Mouse (Mus musculus) midbrain, embryonic 11.5 days (tissue): Measurements from ENCODE around the gene Gm26992. TPM values are rescaled to one million over a fixed set of nuclear protein-coding genes. Genes with fewer than 3 reads are reported as not detected.

Experiments used
- ATAC-seq: fragments of 200-750 bp; cut with Nextera tagmentation; 2 replicates; pipeline ENCODE4 v1.8.0; 2017; ENCODE audit warnings: moderate TSS enrichment, moderate library complexity; ENCODE audit not compliant: low FRiP score
- DNase-seq: peaks from one replicate; pipeline ENCODE4 v3.0.0; 2015; ENCODE audit warnings: low spot score; ENCODE audit errors: missing footprints
- H3K27ac ChIP-seq: fragments of 300-500 bp; sonication (generic); 2 replicates; pipeline ENCODE4 v1.5.1; 2014; ENCODE audit warnings: low read depth, low read length
- H3K27me3 ChIP-seq: fragments of 300-500 bp; sonication (generic); 2 replicates; pipeline ENCODE4 v1.6.1; 2014; ENCODE audit warnings: mild to moderate bottlenecking, low read length, moderate library complexity, mixed read lengths; ENCODE audit not compliant: control insufficient read depth, insufficient read depth
- H3K36me3 ChIP-seq: fragments of 300-500 bp; sonication (generic); 2 replicates; pipeline ENCODE4 v1.6.1; 2014; ENCODE audit warnings: mild to moderate bottlenecking, low read length, moderate library complexity, mixed read lengths; ENCODE audit not compliant: control insufficient read depth, insufficient read depth
- H3K4me1 ChIP-seq: fragments of 300-500 bp; sonication (generic); 2 replicates; pipeline ENCODE4 v1.6.1; 2014; ENCODE audit warnings: low read length; ENCODE audit not compliant: control insufficient read depth, insufficient read depth
- H3K4me2 ChIP-seq: fragments of 300-500 bp; sonication (generic); 2 replicates; pipeline ENCODE4 v1.6.1; 2014; ENCODE audit warnings: mild to moderate bottlenecking, moderate library complexity
- H3K4me3 ChIP-seq: fragments of 300-500 bp; sonication (generic); 2 replicates; pipeline ENCODE4 v1.5.1; 2014; ENCODE audit warnings: low read depth, low read length
- H3K9ac ChIP-seq: fragments of 300-500 bp; sonication (generic); 2 replicates; pipeline ENCODE4 v1.6.1; 2014; ENCODE audit warnings: low read length
- H3K9me3 ChIP-seq: fragments of 300-500 bp; sonication (generic); 2 replicates; pipeline ENCODE4 v1.6.1; 2016; ENCODE audit warnings: low read length; ENCODE audit not compliant: control insufficient read depth
- whole genome bisulfite sequencing: fragments of 180-500 bp; shearing (Covaris S2); extraction: QIAGEN DNeasy Blood & Tissue Kit; methylation state at CpG from one replicate; pipeline ENCODE4 v1.1.7; 2014; 5-methylcytosine and 5-hydroxymethylcytosine counted together
- polyA plus RNA-seq: library from polyadenylated mRNA; unstranded; fragments of >200 nt; fragmentation: Nextera tagmentation; extraction: Ambion mirVana; gene quantifications from 2 replicates; pipeline ENCODE4 v1.2.1, GENCODE M21; 2014

The Gm26992 gene
- polyA plus RNA-seq, 1 experiment from 2014 or later, result not detected

DNA sequence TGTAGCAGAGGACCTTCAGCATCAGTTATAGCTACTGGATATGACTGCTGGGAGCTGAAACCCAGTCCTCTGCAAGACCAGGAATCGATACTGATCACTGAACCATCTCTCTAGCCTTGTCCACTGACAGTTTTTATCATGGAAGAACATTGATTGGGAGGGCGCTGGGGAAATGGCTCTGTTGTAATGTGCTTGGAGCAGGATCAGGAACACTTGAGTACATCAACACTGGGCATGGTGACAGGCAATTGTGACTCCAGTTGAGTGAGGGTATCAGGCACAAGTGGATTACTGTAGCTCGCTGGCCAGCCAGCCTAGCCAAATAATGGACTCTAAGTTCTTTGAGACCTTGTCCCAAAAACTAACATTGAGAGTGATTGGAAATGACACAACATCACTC is 77.6 kb downstream of the Gm26992 start:
- Histone ChIP-seq H3K27me3 (no peaks in the 10 kb centered on the region), H3K9me3 (no peaks in the 10 kb centered on the region), H3K4me1 (no peaks in the 10 kb centered on the region; the same call in 1 of the 2 replicates), H3K4me3 (no peak overlapping the region), H3K36me3 (peaks cover 5% of the 10 kb centered on the region; the same call in 1 of the 2 replicates), H3K9ac (no peak overlapping the region), H3K27ac (no peak overlapping the region), H3K4me2 (no peak overlapping the region)
- 87% methylated on average over 3 of the region's 3 CpGs for WGBS
- ATAC-seq, result no peak
- DNase-seq, result no peak

DNA sequence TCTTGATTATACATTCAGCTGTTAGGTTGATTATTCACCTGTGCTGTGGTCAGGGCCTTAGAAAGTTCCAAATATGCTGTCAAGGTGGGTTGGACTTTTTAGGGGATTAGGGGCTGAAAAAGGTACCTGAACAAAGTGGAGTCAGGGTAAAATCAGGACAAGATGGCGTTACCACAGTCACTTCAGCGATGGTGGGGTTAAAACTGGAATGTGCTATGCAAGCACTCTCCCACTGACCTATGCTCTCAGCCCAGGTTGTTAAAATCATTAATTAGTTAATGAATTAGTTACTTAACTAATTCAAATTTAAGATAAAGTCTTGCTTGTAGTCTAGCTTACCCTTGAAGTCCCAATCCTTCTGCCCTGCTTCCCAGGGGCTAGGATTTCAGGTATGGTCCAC is 78.3 kb downstream of the Gm26992 start:
- no peaks in the 10 kb centered on the region; the same call in 1 of the 2 replicates for H3K4me1 ChIP-seq
- H3K36me3 ChIP-seq, result peaks cover 5% of the 10 kb centered on the region; the same call in 1 of the 2 replicates
- H3K27me3 ChIP-seq, result no peaks in the 10 kb centered on the region
- DNase-seq, result no peak
- 91% methylated on average over 2 of the region's 2 CpGs for WGBS
- H3K27ac ChIP-seq, result no peak overlapping the region
- H3K4me3 ChIP-seq, result no peak overlapping the region
- H3K9me3 ChIP-seq, result no peaks in the 10 kb centered on the region
- no peak for ATAC-seq
- no peak overlapping the region for H3K9ac ChIP-seq
- no peak overlapping the region for H3K4me2 ChIP-seq

DNA sequence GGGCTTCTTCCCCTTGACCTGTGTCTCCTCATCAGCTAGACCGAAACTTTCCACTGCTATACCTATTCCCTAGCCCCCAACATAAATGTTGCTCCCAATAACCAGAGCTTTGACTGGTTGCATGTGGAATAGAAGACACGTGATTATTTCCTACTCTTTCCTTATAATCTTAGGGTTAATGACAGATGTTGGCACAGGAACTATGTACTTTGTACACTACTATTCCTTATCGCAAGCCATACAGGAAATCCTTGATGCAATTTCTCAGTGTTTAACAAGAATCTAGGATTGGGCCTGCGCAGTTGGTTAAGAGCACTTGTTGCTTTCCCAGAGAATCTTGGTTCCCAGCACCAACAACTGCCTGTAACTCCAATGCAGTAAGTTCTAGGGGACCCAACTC is 86.4 kb downstream of the Gm26992 start:
- no peak for DNase-seq
- Histone ChIP-seq H3K4me3 (no peak overlapping the region), H3K9ac (no peak overlapping the region), H3K27ac (no peak overlapping the region), H3K27me3 (no peaks in the 10 kb centered on the region), H3K4me1 (no peaks in the 10 kb centered on the region; the same call in 1 of the 2 replicates), H3K9me3 (no peaks in the 10 kb centered on the region), H3K36me3 (peaks cover 7% of the 10 kb centered on the region; the same call in 1 of the 2 replicates), H3K4me2 (no peak overlapping the region)
- WGBS, result 96% methylated on average over 4 of the region's 4 CpGs
- no peak for ATAC-seq

DNA sequence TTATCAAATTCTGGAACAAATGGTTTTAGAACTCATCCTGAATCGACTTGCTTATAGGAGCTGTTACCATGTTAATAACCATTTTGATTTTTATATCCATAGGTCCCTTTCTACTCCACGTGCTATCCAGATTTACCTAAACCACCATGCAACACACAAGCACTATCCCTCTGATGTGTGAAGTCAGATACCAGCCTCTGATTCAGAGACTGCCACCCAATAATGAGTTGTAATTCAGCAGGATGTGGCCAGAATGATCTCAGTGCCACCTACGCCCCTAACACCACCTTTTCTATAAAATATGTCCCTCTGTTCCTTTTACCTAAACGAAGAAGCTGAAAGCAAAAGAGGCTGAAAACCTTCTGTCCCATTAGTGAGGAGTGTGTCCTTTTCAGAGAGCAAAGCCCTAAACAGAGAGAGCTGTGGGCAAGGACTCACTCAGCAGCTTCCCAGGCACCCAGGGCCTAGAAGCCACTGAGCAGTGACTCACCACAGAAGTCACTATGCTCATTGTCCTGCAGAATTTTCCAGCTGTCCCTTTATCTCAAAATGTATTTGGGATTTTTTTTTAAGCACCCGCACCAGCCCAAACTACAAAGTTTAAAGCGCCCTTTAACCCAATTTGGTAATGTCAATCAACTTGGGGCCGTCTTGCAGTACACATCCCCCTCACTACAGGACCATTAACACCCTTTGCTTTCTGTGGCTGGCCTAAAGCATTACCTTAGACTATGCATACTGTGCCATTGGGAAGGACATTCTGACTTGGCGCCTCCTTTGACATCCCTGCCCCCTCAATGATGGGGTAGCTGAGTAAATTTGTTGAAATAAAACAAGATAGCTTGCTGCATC is 87.6 kb downstream of the Gm26992 start:
- ATAC-seq (no peak), DNase-seq (no peak)
- no peaks in the 10 kb centered on the region for H3K9me3 ChIP-seq
- WGBS, result 85% methylated on average over 8 of the region's 8 CpGs
- H3K27ac ChIP-seq, result no peak overlapping the region
- H3K4me1 ChIP-seq, result no peaks in the 10 kb centered on the region; the same call in 1 of the 2 replicates
- H3K4me3 ChIP-seq, result no peak overlapping the region
- H3K36me3 ChIP-seq, result peaks cover 7% of the 10 kb centered on the region; the same call in 1 of the 2 replicates
- no peak overlapping the region for H3K4me2 ChIP-seq
- no peaks in the 10 kb centered on the region for H3K27me3 ChIP-seq
- H3K9ac ChIP-seq, result no peak overlapping the region

DNA sequence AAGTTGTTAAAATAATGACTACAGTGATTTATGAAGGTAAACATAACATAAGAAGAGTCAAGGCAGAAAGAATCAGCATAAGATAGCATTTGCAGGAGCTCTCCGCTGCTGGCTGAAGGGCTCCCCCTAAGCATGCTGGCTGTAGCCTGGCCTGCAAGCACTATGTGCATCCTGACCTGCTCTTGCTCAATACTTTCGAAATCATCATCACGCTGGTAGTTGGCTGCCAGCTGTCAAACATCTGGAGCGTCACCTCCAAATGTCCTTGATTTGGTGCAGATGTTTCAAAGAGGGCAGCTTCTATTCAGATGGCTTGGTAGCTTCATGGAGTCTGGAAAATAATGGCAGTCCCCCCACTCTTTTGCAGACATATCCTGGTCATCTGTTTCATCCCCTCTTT is 93.0 kb downstream of the Gm26992 start:
- Histone ChIP-seq H3K36me3 (no peaks in the 10 kb centered on the region), H3K4me1 (no peaks in the 10 kb centered on the region; the same call in 1 of the 2 replicates), H3K27me3 (no peaks in the 10 kb centered on the region), H3K9me3 (no peaks in the 10 kb centered on the region), H3K4me3 (no peak overlapping the region), H3K4me2 (no peak overlapping the region), H3K9ac (no peak overlapping the region), H3K27ac (no peak overlapping the region)
- DNase-seq (no peak), ATAC-seq (no peak)
- 52% methylated on average over 4 of the region's 4 CpGs for WGBS

DNA sequence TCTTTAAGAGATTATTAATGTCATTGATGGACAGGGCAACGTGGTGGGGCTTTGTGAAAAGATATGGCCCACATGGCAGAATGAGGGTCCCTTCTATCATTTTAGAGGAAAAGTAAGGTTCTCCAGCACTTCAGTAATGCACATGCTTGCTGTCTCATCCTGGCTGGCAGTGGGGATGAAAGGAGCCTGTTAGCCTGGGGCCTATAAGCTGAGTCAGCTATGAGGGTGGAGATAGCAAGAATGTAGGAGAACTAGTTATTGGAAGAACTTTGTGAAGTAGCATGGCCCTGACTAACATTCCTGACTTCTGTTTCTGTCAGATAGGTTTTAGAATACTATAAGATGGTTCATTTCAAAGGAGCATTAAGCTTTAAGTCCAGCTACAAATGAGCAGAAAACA is 93.5 kb downstream of the Gm26992 start:
- Histone ChIP-seq H3K27me3 (no peaks in the 10 kb centered on the region), H3K4me1 (no peaks in the 10 kb centered on the region; the same call in 1 of the 2 replicates), H3K4me2 (no peak overlapping the region), H3K36me3 (no peaks in the 10 kb centered on the region), H3K9me3 (no peaks in the 10 kb centered on the region), H3K9ac (no peak overlapping the region), H3K4me3 (no peak overlapping the region), H3K27ac (no peak overlapping the region)
- ATAC-seq, result no peak
- no peak for DNase-seq
- WGBS, result 60% methylated on average over 1 of the region's 1 CpGs

DNA sequence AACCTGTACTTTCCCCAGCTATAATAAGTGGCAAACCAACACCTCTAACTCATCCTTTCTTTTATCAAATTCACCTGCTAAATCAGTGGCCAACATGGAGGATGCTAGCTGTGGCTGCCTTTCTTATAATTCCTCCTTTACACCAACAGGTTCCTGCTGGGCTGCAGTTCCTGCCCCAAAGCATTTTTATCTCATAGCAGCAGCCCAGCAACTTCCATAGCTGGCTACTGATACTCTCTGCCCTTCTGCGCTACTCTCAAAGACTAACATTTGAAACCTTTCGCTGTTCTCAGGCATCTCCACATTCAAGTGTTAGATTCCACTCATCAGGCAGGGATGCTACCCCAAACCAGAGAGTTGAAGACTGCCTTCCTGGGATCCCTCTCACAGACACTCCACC is 97.0 kb downstream of the Gm26992 start:
- Histone ChIP-seq H3K4me3 (no peak overlapping the region), H3K36me3 (no peaks in the 10 kb centered on the region), H3K4me2 (no peak overlapping the region), H3K27ac (no peak overlapping the region), H3K9me3 (no peaks in the 10 kb centered on the region), H3K9ac (no peak overlapping the region), H3K27me3 (no peaks in the 10 kb centered on the region), H3K4me1 (no peaks in the 10 kb centered on the region)
- 95% methylated on average over 2 of the region's 2 CpGs for WGBS
- ATAC-seq (no peak), DNase-seq (no peak)

DNA sequence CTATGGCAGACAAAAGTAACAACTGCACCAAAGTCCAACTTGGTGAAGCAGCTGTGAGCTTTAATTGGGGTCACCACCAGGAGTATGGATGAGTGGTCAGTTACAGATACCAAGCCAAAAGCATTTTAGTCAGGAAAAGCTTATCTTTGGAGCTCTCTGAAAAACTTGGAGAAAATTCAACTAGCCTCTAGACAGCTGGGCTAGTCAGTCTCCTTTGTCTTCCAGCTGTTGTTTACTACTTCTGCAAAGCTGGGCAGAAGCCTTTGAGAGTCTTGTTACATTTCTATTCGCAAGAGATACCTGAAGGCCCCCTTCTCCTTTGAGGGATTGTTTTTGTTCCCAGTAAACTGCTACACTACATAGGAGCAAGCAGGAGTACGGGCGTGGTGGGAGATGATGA is 97.7 kb downstream of the Gm26992 start:
- no peak for DNase-seq

DNA sequence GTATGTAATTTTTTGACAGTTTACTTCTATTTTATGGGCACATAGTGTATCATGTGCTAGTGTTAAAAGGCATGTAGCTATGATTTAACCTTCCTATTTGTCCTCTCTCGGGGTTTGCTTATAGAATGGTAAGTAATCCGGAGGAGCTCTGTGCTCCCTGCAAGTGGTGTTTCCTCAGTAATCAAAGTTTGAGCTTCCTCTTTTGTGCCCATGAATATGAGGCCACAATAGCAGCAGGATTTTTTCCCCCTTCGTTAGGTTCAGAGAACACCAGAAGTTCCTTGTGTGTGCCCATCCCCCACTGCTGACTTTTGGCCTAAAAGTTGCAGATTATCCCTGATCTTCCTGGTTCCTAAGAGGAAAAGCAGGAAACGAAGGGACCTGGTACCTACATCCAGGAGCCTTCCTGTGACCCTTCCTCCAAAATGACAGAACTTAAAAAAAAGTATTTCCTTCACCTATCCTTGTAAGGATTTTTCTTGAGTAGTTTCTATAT is 99.5 kb downstream of the Gm26992 start:
- H3K4me1 ChIP-seq, result no peaks in the 10 kb centered on the region
- WGBS, result 60% methylated on average over 4 of the region's 4 CpGs

More for the DNA sequence above, 97.7 kb downstream of the Gm26992 start:
- no peak for ATAC-seq
- 91% methylated on average over 3 of the region's 3 CpGs for WGBS
- Histone ChIP-seq H3K4me1 (no peaks in the 10 kb centered on the region), H3K27ac (no peak overlapping the region), H3K36me3 (no peaks in the 10 kb centered on the region), H3K4me2 (no peak overlapping the region), H3K9ac (no peak overlapping the region), H3K9me3 (no peaks in the 10 kb centered on the region), H3K4me3 (no peak overlapping the region), H3K27me3 (no peaks in the 10 kb centered on the region)

More for the DNA sequence above, 99.5 kb downstream of the Gm26992 start:
- DNase-seq (no peak), ATAC-seq (no peak)
- no peak overlapping the region for H3K4me2 ChIP-seq
- H3K36me3 ChIP-seq, result no peaks in the 10 kb centered on the region
- H3K27me3 ChIP-seq, result no peaks in the 10 kb centered on the region
- no peak overlapping the region for H3K27ac ChIP-seq
- no peaks in the 10 kb centered on the region for H3K9me3 ChIP-seq
- H3K9ac ChIP-seq, result no peak overlapping the region
- no peak overlapping the region for H3K4me3 ChIP-seq
